Mouse (Mus musculus) spleen, adult 2 months (tissue): ENCODE results near the gene Cbx5. TPM values are rescaled to one million over a fixed set of nuclear protein-coding genes. Genes with fewer than 3 reads are reported as not detected.

Experiments
- DNase-seq, 2 experiments: peaks; one replicate each; pipeline versions ENCODE4 v3.0.0 to v3.0.0-alpha.2; 2012 to 2021; ENCODE audit warnings: low spot score in 2 of 2, low read depth in 1 of 2
- H3K27ac ChIP-seq: fragments of 200-500 bp; 2 replicates; pipeline ENCODE4 v1.5.1; 2012; ENCODE audit warnings: low read length, inconsistent platforms; ENCODE audit not compliant: insufficient read depth
- H3K27me3 ChIP-seq: fragments of 200-500 bp; 2 replicates; pipeline ENCODE4 v1.6.1; 2012; ENCODE audit warnings: mild to moderate bottlenecking, moderate library complexity, low read length, inconsistent platforms; ENCODE audit not compliant: control insufficient read depth, insufficient read depth
- H3K36me3 ChIP-seq: fragments of 200-500 bp; 2 replicates; pipeline ENCODE4 v1.6.1; 2012; ENCODE audit warnings: mild to moderate bottlenecking, low read length, inconsistent platforms; ENCODE audit not compliant: control insufficient read depth, insufficient read depth
- H3K4me1 ChIP-seq: fragments of 200-500 bp; 2 replicates; pipeline ENCODE4 v1.6.1; 2011; ENCODE audit warnings: inconsistent platforms; ENCODE audit not compliant: control insufficient read depth, insufficient read depth, insufficient read length
- H3K4me3 ChIP-seq: fragments of 200-500 bp; 2 replicates; pipeline ENCODE4 v1.5.1; 2011; ENCODE audit warnings: mild to moderate bottlenecking, inconsistent platforms; ENCODE audit not compliant: insufficient read depth, insufficient read length; ENCODE audit errors: extremely low read depth
- CTCF ChIP-seq: fragments of 200-500 bp; IDR thresholded peaks from 2 replicates; pipeline ENCODE4 v1.5.1; 2011; ENCODE audit warnings: mild to moderate bottlenecking, inconsistent platforms; ENCODE audit not compliant: insufficient read depth, insufficient read length, insufficient replicate concordance; ENCODE audit errors: extremely low read depth
- POLR2A ChIP-seq: fragments of 200-500 bp; IDR thresholded peaks from 2 replicates; pipeline ENCODE4 v1.6.1; 2011; ENCODE audit warnings: low read depth, low read length, inconsistent platforms
- WGBS: fragments of 180-500 bp; shearing (Covaris S2); methylation state at CpG from one replicate; pipeline ENCODE4 v1.1.7; 2018; 5-methylcytosine and 5-hydroxymethylcytosine counted together
- polyA plus RNA-seq: library from polyadenylated mRNA; depleted of rRNA; stranded (reverse); fragments of >200 nt; gene quantifications from 2 replicates; pipeline ENCODE4 v1.2.3, GENCODE M21; 2012

The Cbx5 gene
- polyA plus RNA-seq, 1 experiment, result 6.4 TPM

- H3K36me3 ChIP-seq, result no peaks in the 10 kb centered on the region
- peaks cover 6% of the 10 kb centered on the region for H3K4me1 ChIP-seq
- DNase-seq, result peak; percentile 32 to 36
- WGBS, result 5% methylated on average over 15 of the region's 15 CpGs
- no peaks in the 10 kb centered on the region for H3K27me3 ChIP-seq
- peak within 1 kb of the TSS; percentile 39; the same call in 1 of the 2 replicates for H3K27ac ChIP-seq
- peak within 1 kb of the TSS; percentile 20; the same call in 1 of the 2 replicates for H3K4me3 ChIP-seq
- TF ChIP-seq POLR2A (no peak), CTCF (no peak)
These were observed 18.4 kb upstream of the Cbx5 start, which contains the start of gene Nfe2 for GRCm38 (mm10) chr15:103257790-103258728. Gene Nfe2 (minus strand): TSS chr15:103258403.

DNA sequence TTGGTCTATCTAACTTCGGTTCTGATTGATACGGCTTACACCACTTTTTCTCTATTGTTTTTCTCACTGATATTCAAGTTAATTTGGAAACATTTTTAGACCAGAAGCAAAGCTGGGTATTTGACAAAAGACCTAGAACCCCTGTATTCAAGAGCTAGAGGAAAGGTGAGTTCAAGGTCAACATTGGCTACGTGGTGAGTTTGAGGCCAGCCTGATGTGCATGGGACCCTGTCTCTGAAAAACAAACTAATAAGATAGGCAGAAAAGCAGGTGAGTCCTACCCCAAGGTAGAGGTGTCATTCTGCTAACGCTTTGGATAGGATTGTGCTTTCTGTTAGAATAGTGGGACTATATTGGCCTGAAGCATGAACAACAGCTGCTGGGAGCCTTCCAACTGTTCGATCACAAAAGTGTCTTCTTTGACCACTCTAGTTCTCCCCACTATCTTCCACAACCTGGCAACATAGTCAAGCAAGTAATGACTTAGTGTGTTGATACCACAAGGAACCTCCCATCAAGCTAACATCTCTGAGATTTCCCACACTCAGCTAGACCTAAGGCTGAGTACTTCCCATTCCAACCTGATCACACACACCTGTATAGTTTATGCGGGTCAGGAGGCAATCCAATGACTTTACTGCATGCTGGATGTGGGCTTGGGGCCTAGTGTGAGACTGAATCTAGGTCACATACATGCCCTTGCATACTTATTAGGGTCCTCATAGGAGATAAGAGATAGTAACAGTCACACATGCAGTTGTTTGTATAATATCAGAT is 16.8 kb upstream of the Cbx5 start:
- WGBS, result 73% methylated on average over 6 of the region's 6 CpGs
- Histone ChIP-seq H3K4me1 (peaks cover 6% of the 10 kb centered on the region), H3K4me3 (no peak overlapping the region), H3K27ac (no peak overlapping the region), H3K27me3 (no peaks in the 10 kb centered on the region), H3K36me3 (no peaks in the 10 kb centered on the region)
- DNase-seq, result no peak
- TF ChIP-seq POLR2A (no peak), CTCF (no peak)

GRCm38 (mm10) chr15:103255169-103255568 is 15.6 kb upstream of the Cbx5 start:
- peaks cover 6% of the 10 kb centered on the region for H3K4me1 ChIP-seq
- H3K27me3 ChIP-seq, result no peaks in the 10 kb centered on the region
- under 1% methylated on average over 25 of the region's 25 CpGs for WGBS
- H3K4me3 ChIP-seq, result peak overlapping the region; percentile 42
- TF ChIP-seq CTCF, result peak; percentile 8; the same call in 1 of the 2 replicates
- TF ChIP-seq POLR2A, result no peak
- DNase-seq, result peak in 1 of 2 experiments; percentile 36
- H3K36me3 ChIP-seq, result no peaks in the 10 kb centered on the region
- H3K27ac ChIP-seq, result peak overlapping the region; percentile 0; the same call in 1 of the 2 replicates

GRCm38 (mm10) chr15:103253352-103253751 is 13.7 kb upstream of the Cbx5 start:
- no peak for DNase-seq
- 0 out of 2 replicates have a peak overlapping the region, but pooled peaks have one; percentile 2 for H3K27ac ChIP-seq
- no peaks in the 10 kb centered on the region for H3K27me3 ChIP-seq
- H3K4me3 ChIP-seq, result no peak overlapping the region; the same call in 1 of the 2 replicates
- WGBS, result 53% methylated on average over 1 of the region's 1 CpGs
- peaks cover 6% of the 10 kb centered on the region for H3K4me1 ChIP-seq
- H3K36me3 ChIP-seq, result peaks cover 6% of the 10 kb centered on the region
- TF ChIP-seq CTCF, result no peak
- no peak for TF ChIP-seq POLR2A

DNA sequence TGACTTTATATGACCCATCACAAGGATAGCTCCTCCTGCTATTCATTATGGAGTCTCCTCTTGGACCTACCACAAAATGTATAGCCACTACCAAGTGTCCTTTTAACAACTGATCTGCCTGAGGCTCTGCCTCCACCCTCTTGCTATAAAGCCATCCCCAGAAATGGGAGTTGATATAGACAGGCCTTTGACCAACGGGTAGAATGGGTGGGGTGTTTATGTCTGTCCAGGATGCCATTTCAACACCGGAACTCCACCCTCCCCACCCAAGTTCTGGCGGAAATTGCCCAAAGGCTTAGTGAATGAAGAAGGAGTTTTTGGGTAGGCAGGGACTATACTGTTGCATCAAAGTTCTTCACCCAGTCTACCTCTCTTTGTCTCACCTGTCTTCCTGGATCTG is 13.0 kb upstream of the Cbx5 start:
- no peak overlapping the region for H3K4me3 ChIP-seq
- no peak for DNase-seq
- 18% methylated on average over 3 of the region's 3 CpGs for WGBS

DNA sequence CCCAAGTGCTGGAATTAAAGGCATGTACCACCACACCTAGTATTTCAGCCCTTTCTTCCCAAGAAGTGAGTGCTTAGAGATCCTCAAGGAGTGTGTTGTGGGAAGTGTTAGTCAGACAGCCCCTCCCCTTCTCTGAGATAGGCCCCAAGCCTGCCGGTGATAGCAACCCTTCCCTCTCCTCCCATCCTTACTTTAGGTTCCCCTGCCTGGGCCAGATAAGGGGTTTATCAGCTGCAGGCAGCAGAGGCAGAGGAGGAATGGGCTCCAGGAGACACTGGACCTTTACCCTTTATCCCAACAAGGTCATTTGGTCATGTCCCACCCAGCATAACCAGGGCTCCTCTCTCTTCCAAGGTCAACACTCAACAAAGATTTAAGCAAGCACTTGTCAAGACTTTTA is 12.0 kb upstream of the Cbx5 start:
- H3K27ac ChIP-seq, result no peak overlapping the region
- H3K4me3 ChIP-seq, result no peak overlapping the region
- H3K36me3 ChIP-seq, result peaks cover 23% of the 10 kb centered on the region

More for the DNA sequence above, 13.0 kb upstream of the Cbx5 start:
- no peak overlapping the region for H3K27ac ChIP-seq
- peaks cover under 1% of the 10 kb centered on the region; the same call in 1 of the 2 replicates for H3K4me1 ChIP-seq
- H3K36me3 ChIP-seq, result peaks cover 13% of the 10 kb centered on the region
- TF ChIP-seq CTCF, result no peak
- TF ChIP-seq POLR2A, result no peak
- no peaks in the 10 kb centered on the region for H3K27me3 ChIP-seq

More for the DNA sequence above, 12.0 kb upstream of the Cbx5 start:
- H3K4me1 ChIP-seq, result no peaks in the 10 kb centered on the region
- no peak for DNase-seq
- TF ChIP-seq POLR2A (no peak), CTCF (no peak)
- WGBS, result 64% methylated on average over 1 of the region's 1 CpGs
- no peaks in the 10 kb centered on the region for H3K27me3 ChIP-seq
